8 mouse cellular contexts compared by ENCODE assay signal in the genomic region with DNA sequence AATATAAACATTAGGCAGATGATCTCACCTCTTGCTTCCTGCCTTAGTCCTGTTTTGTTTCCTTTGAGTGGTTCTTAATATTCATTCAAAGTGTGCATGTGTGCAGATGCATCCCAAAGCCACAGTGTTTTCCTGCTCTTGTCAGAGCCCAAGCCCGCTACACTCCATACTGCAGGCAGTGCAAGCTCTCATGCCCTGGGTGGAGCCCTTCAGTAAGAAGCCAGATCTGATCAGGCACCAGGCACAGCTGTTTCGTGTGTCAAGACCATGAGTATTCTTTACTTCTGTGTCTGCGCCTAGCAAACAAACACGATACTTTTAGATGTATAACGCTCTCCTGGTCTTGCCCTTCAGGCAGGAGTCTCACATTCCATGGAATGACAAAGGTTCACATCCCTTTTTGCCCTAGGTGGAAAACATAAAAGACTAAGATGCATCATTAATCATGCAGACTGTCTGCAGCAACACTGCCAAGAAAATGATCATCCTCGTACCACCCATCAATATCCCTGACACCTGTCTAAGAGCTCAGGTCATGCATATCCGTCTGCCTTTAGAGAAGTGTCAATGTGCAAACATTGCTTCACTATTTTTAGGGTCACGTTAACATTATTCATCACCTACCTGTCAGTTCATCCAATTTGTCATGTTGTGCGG.
DNase-seq lines count a peak whose midpoint lies in the region; ATAC-seq and TF ChIP-seq lines count a peak whose summit lies in the region.

No protein-coding gene starts in this region.

- TF ChIP-seq POLR2A in thymus, adult 2 months (IDR thresholded peaks at IDR 0.05; ENCODE audit: control insufficient read depth, extremely low read depth, insufficient read depth, low read length, poor library complexity): no peak

- peak; percentile 58 for TF ChIP-seq CTCF in lung, postnatal 0 days (IDR thresholded peaks at IDR 0.05)
- no peak for TF ChIP-seq CTCF in thymus, adult 2 months (IDR thresholded peaks at IDR 0.05; ENCODE audit: borderline replicate concordance, control insufficient read depth, extremely low read depth, insufficient read depth, low read length, poor library complexity)

- no peaks in the 10 kb centered on the region for H3K9me3 ChIP-seq in embryonic facial prominence, embryonic 12.5 days
- no peaks in the 10 kb centered on the region for H3K9me3 ChIP-seq in embryonic facial prominence, embryonic 10.5 days
- H3K9me3 ChIP-seq in heart, embryonic 13.5 days: no peaks in the 10 kb centered on the region
- no peaks in the 10 kb centered on the region for H3K9me3 ChIP-seq in lung, postnatal 0 days (ENCODE audit: low read length)

- H3K4me3 ChIP-seq in embryonic facial prominence, embryonic 12.5 days: no peak overlapping the region
- H3K4me3 ChIP-seq in embryonic facial prominence, embryonic 10.5 days: no peak overlapping the region
- no peak overlapping the region for H3K4me3 ChIP-seq in heart, embryonic 13.5 days
- H3K4me3 ChIP-seq in lung, postnatal 0 days (ENCODE audit: low read depth, low read length): no peak overlapping the region
- H3K4me3 ChIP-seq in thymus, adult 2 months (ENCODE audit: control insufficient read depth, insufficient read depth, low read length): no peak overlapping the region

- no peak for DNase-seq in embryonic facial prominence, embryonic 10.5 days (ENCODE audit: low spot score)
- peak; percentile 30 for DNase-seq in A20 (ENCODE audit: low read depth, low spot score)
- peak; percentile 42 for DNase-seq in lung, postnatal 0 days (ENCODE audit: low spot score)
- no peak for DNase-seq in thymus, adult 2 months
- DNase-seq in ovary, adult 18-20 months (ENCODE audit: low spot score): no peak
- no peak for DNase-seq in thymus, postnatal 14 days

- no peaks in the 10 kb centered on the region for H3K27me3 ChIP-seq in embryonic facial prominence, embryonic 12.5 days
- H3K27me3 ChIP-seq in embryonic facial prominence, embryonic 10.5 days (replicated peaks; ENCODE audit: low read depth, poor library complexity, severe bottlenecking): no peaks in the 10 kb centered on the region
- H3K27me3 ChIP-seq in heart, embryonic 13.5 days (replicated peaks): no peaks in the 10 kb centered on the region
- no peaks in the 10 kb centered on the region for H3K27me3 ChIP-seq in lung, postnatal 0 days (replicated peaks; ENCODE audit: insufficient read depth, low read length)
- H3K27me3 ChIP-seq in thymus, adult 2 months (ENCODE audit: control insufficient read depth, insufficient read depth, low read length): no peaks in the 10 kb centered on the region

- WGBS in embryonic facial prominence, embryonic 12.5 days: 57% methylated on average over 9 of the region's 9 CpGs
- 68% methylated on average over 9 of the region's 9 CpGs for WGBS in embryonic facial prominence, embryonic 10.5 days
- 37% methylated on average over 9 of the region's 9 CpGs for WGBS in heart, embryonic 13.5 days
- 33% methylated on average over 9 of the region's 9 CpGs for WGBS in lung, postnatal 0 days
- WGBS in thymus, adult 2 months: 90% methylated on average over 9 of the region's 9 CpGs

- H3K36me3 ChIP-seq in embryonic facial prominence, embryonic 12.5 days: no peaks in the 10 kb centered on the region
- H3K36me3 ChIP-seq in embryonic facial prominence, embryonic 10.5 days (replicated peaks): no peaks in the 10 kb centered on the region
- no peaks in the 10 kb centered on the region for H3K36me3 ChIP-seq in heart, embryonic 13.5 days
- no peaks in the 10 kb centered on the region for H3K36me3 ChIP-seq in lung, postnatal 0 days (ENCODE audit: insufficient read depth, low read length)
- H3K36me3 ChIP-seq in thymus, adult 2 months (ENCODE audit: control insufficient read depth, insufficient read depth, low read length): no peaks in the 10 kb centered on the region

- no peak overlapping the region for H3K27ac ChIP-seq in embryonic facial prominence, embryonic 12.5 days
- no peak overlapping the region for H3K27ac ChIP-seq in embryonic facial prominence, embryonic 10.5 days (replicated peaks)
- peak overlapping the region; percentile 53 for H3K27ac ChIP-seq in heart, embryonic 13.5 days (replicated peaks)
- no peak overlapping the region for H3K27ac ChIP-seq in lung, postnatal 0 days (ENCODE audit: low read length)
- no peak overlapping the region for H3K27ac ChIP-seq in thymus, adult 2 months (ENCODE audit: control insufficient read depth, insufficient read depth, low read length)

- no peak overlapping the region for H3K9ac ChIP-seq in embryonic facial prominence, embryonic 12.5 days
- H3K9ac ChIP-seq in heart, embryonic 13.5 days: no peak overlapping the region
- H3K9ac ChIP-seq in lung, postnatal 0 days (replicated peaks; ENCODE audit: low read depth): no peak overlapping the region

- 0 out of 2 replicates have a peak, but pooled peaks have one; percentile 47 for ATAC-seq in embryonic facial prominence, embryonic 12.5 days (ENCODE audit: insufficient number of reproducible peaks, insufficient read depth, low FRiP score, low TSS enrichment)
- ATAC-seq in heart, embryonic 13.5 days (ENCODE audit: extremely low read depth, insufficient number of reproducible peaks, low FRiP score, low TSS enrichment): no peak; the same call in 1 of the 2 replicates
- peak; percentile 66; the same call in 1 of the 2 replicates for ATAC-seq in lung, postnatal 0 days

- no peak for TF ChIP-seq EP300 in lung, postnatal 0 days (IDR thresholded peaks at IDR 0.05)

- peaks cover 3% of the 10 kb centered on the region; the same call in 1 of the 2 replicates for H3K4me1 ChIP-seq in embryonic facial prominence, embryonic 12.5 days
- peaks cover 24% of the 10 kb centered on the region for H3K4me1 ChIP-seq in embryonic facial prominence, embryonic 10.5 days
- H3K4me1 ChIP-seq in heart, embryonic 13.5 days: peaks cover 45% of the 10 kb centered on the region
- H3K4me1 ChIP-seq in lung, postnatal 0 days (ENCODE audit: insufficient read depth, low read depth, low read length): no peaks in the 10 kb centered on the region
- H3K4me1 ChIP-seq in thymus, adult 2 months (replicated peaks; ENCODE audit: control insufficient read depth, insufficient read depth, low read length): no peaks in the 10 kb centered on the region

- H3K4me2 ChIP-seq in embryonic facial prominence, embryonic 12.5 days (replicated peaks): no peak overlapping the region
- H3K4me2 ChIP-seq in heart, embryonic 13.5 days: 0 out of 2 replicates have a peak overlapping the region, but pooled peaks have one; percentile 13
- no peak overlapping the region for H3K4me2 ChIP-seq in lung, postnatal 0 days (replicated peaks; ENCODE audit: low read depth, low read length)

Comparison
In these comparisons a context has a peak if more than half of its experiments do, and no peak if none do; other contexts are left out.
1. DNase-seq: peak in A20 (single experiment) and lung, postnatal 0 days (single experiment); none in embryonic facial prominence, embryonic 10.5 days (single experiment), thymus, adult 2 months (single experiment), ovary, adult 18-20 months (single experiment) and thymus, postnatal 14 days (single experiment).